Mouse (Mus musculus) small intestine, adult 2 months (tissue): ENCODE data around the gene Timp2.

Source experiments
- CTCF ChIP-seq: fragments of 200-500 bp; IDR thresholded peaks from 2 replicates; pipeline ENCODE4 v1.5.1; 2012; ENCODE audit warnings: low read depth, mild to moderate bottlenecking, control low read depth, inconsistent platforms, low read length, moderate library complexity, mixed read lengths; ENCODE audit not compliant: insufficient replicate concordance, insufficient read length; ENCODE audit errors: extremely low read depth
- POLR2A ChIP-seq: fragments of 200-500 bp; IDR thresholded peaks from 2 replicates; pipeline ENCODE4 v1.6.1; 2012; ENCODE audit warnings: low read depth, mild to moderate bottlenecking, control low read depth, inconsistent platforms, low read length, moderate library complexity

- TF ChIP-seq CTCF (no peak), POLR2A (no peak)
Observed at GRCm38 (mm10) chr11:118397806-118398530, 42.4 kb upstream of the Timp2 start.
